Mouse (Mus musculus) ES-Bruce4 (cell line): ENCODE data around the gene Fam171a2.

Experiments used
- CTCF ChIP-seq: IDR thresholded peaks from one replicate; pipeline ENCODE4 v1.8.1; 2011; ENCODE audit warnings: low read depth, low read length
- POLR2A ChIP-seq: IDR thresholded peaks from one replicate; pipeline ENCODE4 v1.8.1; 2011; ENCODE audit warnings: low read length; ENCODE audit not compliant: insufficient read depth

GRCm38 (mm10) chr11:102406401-102406800 is 41.1 kb downstream of the Fam171a2 start:
- TF ChIP-seq CTCF = no peak
- TF ChIP-seq POLR2A = no peak
